In the genomic region with DNA sequence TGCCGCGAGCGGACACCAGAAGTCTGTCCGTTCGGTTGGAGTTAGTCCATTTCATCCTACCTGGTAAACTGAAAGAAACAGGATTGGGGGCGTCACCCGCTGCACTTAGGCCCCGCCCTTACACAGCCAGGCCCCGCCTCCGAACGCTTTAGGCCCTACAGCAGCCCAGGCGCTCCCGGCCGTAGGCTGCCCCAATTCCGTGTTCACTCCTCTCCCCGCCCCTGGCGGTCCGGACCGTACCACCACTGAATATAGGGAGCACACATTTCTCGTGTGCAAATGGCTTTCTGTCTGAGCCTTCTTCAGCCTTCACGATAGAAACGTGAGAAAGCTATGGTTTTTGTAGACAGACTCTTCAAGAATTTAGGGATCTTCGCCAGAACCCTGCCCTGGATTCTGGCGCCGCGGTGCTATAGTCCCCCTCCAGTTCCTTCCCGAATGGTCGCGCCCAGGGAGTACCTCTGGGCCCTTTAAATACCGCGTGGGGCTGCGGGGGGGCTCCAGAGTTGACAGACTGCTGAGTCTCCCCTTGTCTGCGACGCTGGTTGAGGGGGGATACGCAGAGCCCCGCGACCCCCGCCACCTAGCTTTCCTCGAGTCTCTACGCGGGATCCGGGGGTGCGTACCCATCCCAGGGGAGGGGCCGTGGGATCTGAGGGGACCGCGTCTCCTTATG, we compare ENCODE assay signal across 8 mouse cellular contexts. TPM values are rescaled to one million over a fixed set of nuclear protein-coding genes. Genes with fewer than 3 reads are reported as not detected.
A peak's percentile ranks its signal among the peaks of the same experiment; 100 is the strongest.
DNase-seq lines count a peak whose midpoint lies in the region; ATAC-seq lines count a peak whose summit lies in the region.

Gene Tcp11l2, plus strand, starts transcription at position 232 of the 676 bp plus-strand sequence.

- H3K9ac ChIP-seq in hindbrain, embryonic 14.5 days, result peak within 1 kb of the TSS; percentile 74

- peak; percentile 97 for DNase-seq in R1 (ENCODE audit: low read depth, low spot score)
- DNase-seq in cerebellum, postnatal 25 days, result peak; percentile 95 to 96
- peak; percentile 85 to 87 for DNase-seq in frontal cortex, postnatal 25 days (ENCODE audit: low spot score in 2 of 2)
- DNase-seq in hindbrain, embryonic 14.5 days (ENCODE audit: low spot score), result peak; percentile 91
- DNase-seq in layer of hippocampus, postnatal 36 days, result peak; percentile 90 to 91
- DNase-seq in lung, postnatal 36 days, result peak; percentile 98
- peak; percentile 97 for DNase-seq in retina, postnatal 1 day
- DNase-seq in urinary bladder, adult 18-20 months (ENCODE audit: low spot score in 2 of 2), result peak; percentile 92 to 96

- ATAC-seq in hindbrain, embryonic 14.5 days (ENCODE audit: low FRiP score), result peak; percentile 99

- peak within 1 kb of the TSS; percentile 82 for H3K4me2 ChIP-seq in hindbrain, embryonic 14.5 days (replicated peaks)

- no peaks in the 10 kb centered on the region for H3K36me3 ChIP-seq in hindbrain, embryonic 14.5 days (replicated peaks; ENCODE audit: control insufficient read depth, insufficient read depth)

- no peaks in the 10 kb centered on the region for H3K27me3 ChIP-seq in hindbrain, embryonic 14.5 days (ENCODE audit: control insufficient read depth, insufficient read depth, low read length)

- no peaks in the 10 kb centered on the region for H3K9me3 ChIP-seq in hindbrain, embryonic 14.5 days (ENCODE audit: control insufficient read depth, low read length)

- H3K4me3 ChIP-seq in hindbrain, embryonic 14.5 days (replicated peaks; ENCODE audit: low read length), result peak within 1 kb of the TSS; percentile 84

- no peaks in the 10 kb centered on the region for H3K4me1 ChIP-seq in hindbrain, embryonic 14.5 days (replicated peaks; ENCODE audit: control insufficient read depth, insufficient read depth, low read length)

- WGBS in hindbrain, embryonic 14.5 days, result under 1% methylated on average over 46 of the region's 46 CpGs

- H3K27ac ChIP-seq in hindbrain, embryonic 14.5 days, result peak within 1 kb of the TSS; percentile 67

RNA-seq across cellular contexts. Expression of gene Tcp11l2, which starts in this region (rescaled TPM):
- 21.8 and 22.1 TPM in 2 replicates for polyA plus RNA-seq in hindbrain, embryonic 14.5 days (2014; fragmentation: Nextera tagmentation; extraction: Ambion mirVana)
- 10 to 100 TPM; 28.4 to 31.1 TPM for total RNA-seq in layer of hippocampus, postnatal 36 days (2021)

Comparison
In these comparisons a context has a peak if more than half of its experiments do, and no peak if none do; other contexts are left out.
1. Peak in every context shown above with its lines: DNase-seq, ATAC-seq, H3K4me3 ChIP-seq and H3K27ac ChIP-seq.